Mouse (Mus musculus): Measurements from ENCODE around the gene Cacna2d1.

GRCm38 (mm10) chr5:15985228-15985858 is 50.9 kb downstream of the Cacna2d1 start:
- TF ChIP-seq EP300 (IDR thresholded peaks at IDR 0.05; ENCODE audit: low read depth) (no peak), CTCF (IDR thresholded peaks at IDR 0.05; ENCODE audit: low read depth) (no peak)

Data from liver, embryonic 14.5 days (tissue).